Mouse (Mus musculus) hindlimb bud, embryonic 11.5 days (tissue): Measurements from ENCODE around the gene Slc45a3.

Experiments used
- DNase-seq: peaks from one replicate; pipeline ENCODE4 v3.0.0-alpha.2; 2012; ENCODE audit warnings: low read depth, low spot score; ENCODE audit errors: extremely low spot score

Slc45a3 gene

DNA sequence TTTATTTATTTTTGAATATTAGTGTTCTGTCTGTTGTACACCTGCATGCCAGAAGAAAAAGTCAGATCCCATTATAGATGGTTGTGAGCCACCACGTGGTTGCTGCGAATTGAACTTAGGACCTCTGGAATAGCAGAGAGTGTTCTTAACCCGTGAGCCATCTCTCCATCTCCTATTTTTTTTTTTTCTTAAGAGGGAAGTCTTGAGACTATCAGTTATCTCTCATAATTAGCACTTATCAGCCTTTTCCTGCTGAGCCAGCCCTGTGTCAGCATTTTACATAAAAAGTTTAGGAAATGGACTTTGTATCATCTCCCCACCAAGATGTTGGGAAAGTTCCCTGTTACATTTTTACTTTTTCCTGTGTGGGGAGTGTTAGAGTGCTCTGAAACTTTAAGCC is 59.3 kb downstream of the Slc45a3 start:
- no peak for DNase-seq

DNA sequence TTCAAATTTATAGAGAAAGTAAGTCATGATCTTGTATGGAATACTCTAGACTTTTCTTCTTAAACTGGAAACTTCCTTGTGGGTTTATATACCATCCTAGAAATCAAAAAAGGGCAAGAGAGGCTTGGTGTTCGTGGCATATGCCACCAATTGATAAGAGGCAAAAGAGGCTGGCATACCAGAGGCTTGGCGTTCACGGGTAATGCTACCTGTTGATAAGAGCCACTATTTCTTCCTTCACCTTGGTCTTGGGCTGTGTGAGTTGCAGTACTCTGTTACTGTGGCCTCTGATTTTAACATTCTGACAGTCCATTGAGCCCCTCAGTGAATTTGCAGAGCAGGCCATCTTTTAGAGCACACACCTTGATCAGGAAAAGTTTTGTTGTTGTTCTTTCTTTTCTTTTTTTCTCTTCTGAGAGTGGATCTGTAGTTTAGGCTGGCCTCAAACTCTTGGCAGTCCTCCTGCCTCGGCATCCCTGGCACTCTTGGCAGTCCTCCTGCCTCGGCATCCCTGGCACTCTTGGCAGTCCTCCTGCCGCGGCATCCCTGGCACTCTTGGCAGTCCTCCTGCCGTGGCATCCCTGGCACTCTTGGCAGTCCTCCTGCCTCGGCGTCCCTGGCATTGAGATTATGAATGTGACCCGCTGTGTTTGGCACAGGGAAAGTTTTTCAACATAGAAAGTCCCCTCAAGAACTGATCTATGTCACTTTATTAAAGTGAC is 64.3 kb downstream of the Slc45a3 start:
- no peak for DNase-seq

DNA sequence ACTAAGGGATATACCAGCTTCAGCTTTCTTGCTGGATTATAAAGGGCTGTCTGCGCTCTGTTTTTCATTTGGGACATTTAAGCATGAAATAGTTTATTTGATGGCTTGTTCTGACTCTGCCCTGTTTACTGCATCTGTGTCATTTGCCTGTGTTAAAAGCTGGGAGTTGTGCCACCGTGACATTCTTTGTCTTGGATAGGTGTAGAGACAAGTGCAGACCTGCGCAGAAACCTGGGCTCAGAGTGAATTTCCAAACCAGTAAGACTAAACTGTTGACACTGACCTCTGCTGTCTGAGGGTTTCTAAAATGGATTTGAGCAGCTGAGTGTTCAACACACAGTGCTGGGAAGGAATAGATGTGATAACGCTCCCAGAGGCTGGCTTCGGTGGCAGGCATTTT is 65.2 kb downstream of the Slc45a3 start:
- DNase-seq = no peak

DNA sequence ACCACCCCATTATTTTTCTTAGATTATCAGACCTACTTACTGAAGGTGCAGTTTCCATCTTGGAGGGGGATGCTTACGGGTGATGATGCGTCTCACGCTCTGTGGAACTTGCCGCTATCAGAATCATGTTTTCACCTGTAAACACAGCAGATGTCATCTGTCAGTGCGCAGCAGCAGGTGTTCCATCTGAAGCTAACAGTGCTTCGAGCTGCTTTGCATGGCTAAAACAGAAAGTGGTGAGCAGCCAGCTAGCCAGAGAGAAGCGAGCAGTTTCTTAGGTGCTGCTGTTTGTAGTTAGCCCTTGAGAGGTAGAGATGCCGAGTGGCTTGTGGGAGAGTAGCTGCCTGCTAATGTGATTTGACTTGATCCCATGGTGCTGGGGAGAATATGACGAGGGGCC is 65.6 kb downstream of the Slc45a3 start:
- DNase-seq = no peak

DNA sequence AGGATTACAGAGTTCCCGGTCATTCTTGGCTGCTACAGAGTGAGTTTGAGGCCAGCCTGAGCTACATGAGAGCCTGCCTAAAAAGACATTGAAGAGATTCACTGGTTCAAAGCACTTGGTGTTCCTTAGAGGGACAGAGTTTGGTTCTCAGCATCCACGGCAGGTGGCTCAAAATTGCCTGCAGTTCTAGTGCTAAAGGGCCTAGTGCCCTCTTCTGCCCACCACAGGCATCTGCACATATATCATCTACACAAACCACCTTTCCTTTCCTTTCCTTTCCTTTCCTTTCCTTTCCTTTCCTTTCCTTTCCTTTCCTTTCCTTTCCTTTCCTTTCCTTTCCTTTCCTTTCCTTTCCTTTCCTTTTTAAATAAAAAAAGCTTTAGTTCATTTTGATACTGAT is 67.8 kb downstream of the Slc45a3 start:
- no peak for DNase-seq

DNA sequence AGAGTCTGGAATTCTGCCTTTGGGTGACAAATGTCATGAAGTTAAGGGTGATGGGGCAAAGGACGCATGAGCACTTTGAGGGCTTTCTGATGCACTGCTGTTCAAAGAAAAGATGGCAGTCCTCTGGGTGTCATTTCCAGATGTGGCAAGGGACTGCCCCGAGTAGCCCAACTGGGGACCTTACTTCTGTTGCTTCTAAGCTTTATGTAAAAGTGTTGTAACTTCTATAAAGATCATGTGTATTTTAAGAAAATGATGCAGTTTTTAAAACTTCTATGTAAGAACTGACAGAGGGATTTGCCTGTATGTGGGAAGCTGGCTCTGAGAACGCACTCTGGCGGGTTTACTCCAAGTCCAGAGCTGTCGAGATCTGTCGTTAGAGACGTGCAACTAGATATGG is 69.4 kb downstream of the Slc45a3 start:
- DNase-seq = no peak
